Mouse (Mus musculus): ENCODE measurements at regions not wholly inside any gene's neighbourhood (a gene's known extent, or its start where the extent isn't known, plus 50 kb on each side); places are given as distances from the start of the nearest gene placed in this dataset.

DNA sequence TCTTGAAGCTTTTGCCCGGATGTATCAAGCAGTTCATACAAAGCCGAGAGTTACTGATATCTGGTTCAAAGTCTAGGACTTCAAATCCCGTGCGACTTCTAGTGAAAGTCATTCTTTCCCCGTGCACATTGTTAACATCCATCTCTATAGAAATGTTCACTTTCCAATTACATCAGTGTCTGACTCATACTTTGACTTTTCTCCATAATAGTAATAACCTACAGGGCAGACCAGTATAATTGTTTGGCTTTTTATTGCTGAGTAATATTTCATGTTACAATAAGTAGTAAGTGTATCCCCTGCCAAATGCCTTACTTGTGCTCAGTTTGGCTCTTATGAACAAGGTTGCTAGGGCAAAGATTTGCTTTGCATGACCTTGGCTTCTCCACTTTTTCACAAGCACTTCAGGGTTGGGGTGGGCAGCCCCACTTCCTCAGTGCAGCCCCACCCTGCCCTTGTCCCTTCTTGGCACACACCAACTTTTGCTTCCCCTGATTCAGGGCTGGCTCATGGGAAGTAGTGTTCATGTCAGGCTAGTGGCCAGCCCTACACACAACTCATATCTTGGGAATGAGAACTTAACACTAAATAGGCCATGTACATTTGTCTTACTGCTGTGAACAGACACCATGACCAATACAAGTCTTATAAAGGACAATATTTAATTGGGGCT lies 229.7 kb downstream of the Ktn1 start:
- no peaks in the 10 kb centered on the region for H3K4me1 ChIP-seq (ENCODE audit: control insufficient read depth in 2 of 2, insufficient read depth in 2 of 2, low read length in 2 of 2, poor library complexity in 1 of 2)
- H3K9ac ChIP-seq (ENCODE audit: insufficient read depth, low read depth, low read length, poor library complexity, severe bottlenecking) = no peak overlapping the region
- H3K4me3 ChIP-seq (ENCODE audit: insufficient read depth in 1 of 2, low read depth in 1 of 2, low read length in 2 of 2, poor library complexity in 1 of 2, severe bottlenecking in 1 of 2) = no peak overlapping the region
- in situ Hi-C loops (cut with MboI; ENCODE audit: low sequenced_read_pairs in 2 of 2, unreplicated experiment in 2 of 2) = no loop called here
- H3K36me3 ChIP-seq (ENCODE audit: control insufficient read depth, insufficient read depth, low read length, poor library complexity, severe bottlenecking) = no peaks in the 10 kb centered on the region
- DNase-seq (ENCODE audit: low read depth, low spot score) = no peak
- H3K9me3 ChIP-seq (ENCODE audit: control insufficient read depth, insufficient read depth, low read depth, low read length) = no peaks in the 10 kb centered on the region
- TF ChIP-seq CHD2 (IDR thresholded peaks at IDR 0.05; ENCODE audit: low read depth, low read length) = no peak
- no peak overlapping the region for H3K27ac ChIP-seq (ENCODE audit: insufficient read depth, low read depth, low read length, poor library complexity, severe bottlenecking)

GRCm38 (mm10) chr14:47885326-47885725 lies 235.3 kb upstream of the Peli2 start:
- DNase-seq (ENCODE audit: low read depth, low spot score) = no peak
- Histone ChIP-seq H3K9me3 (ENCODE audit: control insufficient read depth, insufficient read depth, low read depth, low read length) (no peaks in the 10 kb centered on the region), H3K4me3 (ENCODE audit: insufficient read depth in 1 of 2, low read depth in 1 of 2, low read length in 2 of 2, poor library complexity in 1 of 2, severe bottlenecking in 1 of 2) (no peak overlapping the region), H3K4me1 (ENCODE audit: control insufficient read depth in 2 of 2, insufficient read depth in 2 of 2, low read length in 2 of 2, poor library complexity in 1 of 2) (no peaks in the 10 kb centered on the region), H3K9ac (ENCODE audit: insufficient read depth, low read depth, low read length, poor library complexity, severe bottlenecking) (no peak overlapping the region), H3K36me3 (ENCODE audit: control insufficient read depth, insufficient read depth, low read length, poor library complexity, severe bottlenecking) (no peaks in the 10 kb centered on the region), H3K27ac (ENCODE audit: insufficient read depth, low read depth, low read length, poor library complexity, severe bottlenecking) (no peak overlapping the region)
- in situ Hi-C loops (cut with MboI; ENCODE audit: low sequenced_read_pairs in 2 of 2, unreplicated experiment in 2 of 2) = no loop called here
- no peak for TF ChIP-seq ZC3H11A (IDR thresholded peaks at IDR 0.05; ENCODE audit: borderline replicate concordance, low read depth, low read length)
- TF ChIP-seq ZNF384 (IDR thresholded peaks at IDR 0.05; ENCODE audit: low read depth, low read length) = no peak
- TF ChIP-seq HCFC1 (IDR thresholded peaks at IDR 0.05; ENCODE audit: borderline replicate concordance, insufficient read depth, low read length) = no peak

GRCm38 (mm10) chr14:47890251-47891198 lies 230.1 kb upstream of the Peli2 start:
- Histone ChIP-seq H3K4me1 (ENCODE audit: control insufficient read depth in 2 of 2, insufficient read depth in 2 of 2, low read length in 2 of 2, poor library complexity in 1 of 2) (no peaks in the 10 kb centered on the region), H3K9ac (ENCODE audit: insufficient read depth, low read depth, low read length, poor library complexity, severe bottlenecking) (no peak overlapping the region), H3K4me3 (ENCODE audit: insufficient read depth in 1 of 2, low read depth in 1 of 2, low read length in 2 of 2, poor library complexity in 1 of 2, severe bottlenecking in 1 of 2) (no peak overlapping the region), H3K36me3 (ENCODE audit: control insufficient read depth, insufficient read depth, low read length, poor library complexity, severe bottlenecking) (no peaks in the 10 kb centered on the region), H3K27ac (ENCODE audit: insufficient read depth, low read depth, low read length, poor library complexity, severe bottlenecking) (no peak overlapping the region), H3K9me3 (ENCODE audit: control insufficient read depth, insufficient read depth, low read depth, low read length) (no peaks in the 10 kb centered on the region)
- no peak for TF ChIP-seq CHD2 (IDR thresholded peaks at IDR 0.05; ENCODE audit: low read depth, low read length)
- TF ChIP-seq HCFC1 (IDR thresholded peaks at IDR 0.05; ENCODE audit: borderline replicate concordance, insufficient read depth, low read length) = no peak
- no peak for TF ChIP-seq ZNF384 (IDR thresholded peaks at IDR 0.05; ENCODE audit: low read depth, low read length)
- no peak for TF ChIP-seq ZC3H11A (IDR thresholded peaks at IDR 0.05; ENCODE audit: borderline replicate concordance, low read depth, low read length)
- no peak for TF ChIP-seq MAFK (IDR thresholded peaks at IDR 0.05; ENCODE audit: insufficient read depth, low read depth, low read length)
- no peak for DNase-seq (ENCODE audit: low read depth, low spot score)
- in situ Hi-C loops (cut with MboI; ENCODE audit: low sequenced_read_pairs in 2 of 2, unreplicated experiment in 2 of 2) = no loop called here

DNA sequence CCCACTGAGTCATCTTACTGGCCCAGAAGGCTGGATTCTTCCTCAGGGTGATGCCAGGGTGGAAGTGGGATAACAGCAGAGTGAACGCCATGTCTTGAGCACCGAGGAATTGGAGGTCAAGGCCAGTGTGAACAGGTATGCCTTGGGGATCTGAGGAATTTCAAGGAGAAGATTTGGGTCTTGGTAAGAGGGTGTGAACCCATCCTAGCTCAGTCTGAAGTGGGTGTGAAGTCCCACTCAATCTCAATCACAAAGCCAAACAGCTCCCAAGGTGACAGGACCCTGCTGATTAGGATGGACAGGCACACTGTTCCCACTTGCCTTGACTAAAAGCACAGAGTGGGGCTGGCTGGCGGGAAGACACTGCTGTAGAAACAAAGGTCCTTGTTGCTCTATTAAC lies 224.0 kb upstream of the Peli2 start:
- no peak overlapping the region for H3K9ac ChIP-seq (ENCODE audit: insufficient read depth, low read depth, low read length, poor library complexity, severe bottlenecking)

More for the DNA sequence above, 224.0 kb upstream of the Peli2 start:
- DNase-seq (ENCODE audit: low read depth, low spot score) = no peak
- Histone ChIP-seq H3K36me3 (ENCODE audit: control insufficient read depth, insufficient read depth, low read length, poor library complexity, severe bottlenecking) (no peaks in the 10 kb centered on the region), H3K9me3 (ENCODE audit: control insufficient read depth, insufficient read depth, low read depth, low read length) (no peaks in the 10 kb centered on the region), H3K27ac (ENCODE audit: insufficient read depth, low read depth, low read length, poor library complexity, severe bottlenecking) (no peak overlapping the region), H3K4me3 (ENCODE audit: insufficient read depth in 1 of 2, low read depth in 1 of 2, low read length in 2 of 2, poor library complexity in 1 of 2, severe bottlenecking in 1 of 2) (no peak overlapping the region), H3K4me1 (ENCODE audit: control insufficient read depth in 2 of 2, insufficient read depth in 2 of 2, low read length in 2 of 2, poor library complexity in 1 of 2) (no peaks in the 10 kb centered on the region)
- in situ Hi-C loops (cut with MboI; ENCODE audit: low sequenced_read_pairs in 2 of 2, unreplicated experiment in 2 of 2) = no loop called here
- TF ChIP-seq ZNF384 (IDR thresholded peaks at IDR 0.05; ENCODE audit: low read depth, low read length) (no peak), HCFC1 (IDR thresholded peaks at IDR 0.05; ENCODE audit: borderline replicate concordance, insufficient read depth, low read length) (no peak), CHD2 (IDR thresholded peaks at IDR 0.05; ENCODE audit: low read depth, low read length) (no peak), ZC3H11A (IDR thresholded peaks at IDR 0.05; ENCODE audit: borderline replicate concordance, low read depth, low read length) (no peak), MAFK (IDR thresholded peaks at IDR 0.05; ENCODE audit: insufficient read depth, low read depth, low read length) (no peak)

All from ES-E14 (cell line).